Mouse (Mus musculus) megakaryocyte, adult 5-6 weeks (primary cell): ENCODE results near the gene Tmem128. TPM values are rescaled to one million over a fixed set of nuclear protein-coding genes. Genes with fewer than 3 reads are reported as not detected.

Experiments used
- ATAC-seq: 2 replicates; pipeline ENCODE4 v1.8.0; 2016; ENCODE audit warnings: mild to moderate bottlenecking, inconsistent platforms; ENCODE audit not compliant: poor library complexity, severe bottlenecking
- total RNA-seq, 2 experiments: library from RNA; stranded (forward) in 1 of 2; stranded (reverse) in 1 of 2; fragments of 153-499, 151-499 nt in 1 of 2; fragments of 221-1000, 200-1000 nt in 1 of 2; gene quantifications; 2 replicates each; pipeline versions ENCODE4 v1.2.3 to v1.2.4; 2015 to 2017

Tmem128 gene
- total RNA-seq (2015) (95.8 and 96.8 TPM in 2 replicates), total RNA-seq (2017) (32.3 and 34.5 TPM in 2 replicates)

DNA sequence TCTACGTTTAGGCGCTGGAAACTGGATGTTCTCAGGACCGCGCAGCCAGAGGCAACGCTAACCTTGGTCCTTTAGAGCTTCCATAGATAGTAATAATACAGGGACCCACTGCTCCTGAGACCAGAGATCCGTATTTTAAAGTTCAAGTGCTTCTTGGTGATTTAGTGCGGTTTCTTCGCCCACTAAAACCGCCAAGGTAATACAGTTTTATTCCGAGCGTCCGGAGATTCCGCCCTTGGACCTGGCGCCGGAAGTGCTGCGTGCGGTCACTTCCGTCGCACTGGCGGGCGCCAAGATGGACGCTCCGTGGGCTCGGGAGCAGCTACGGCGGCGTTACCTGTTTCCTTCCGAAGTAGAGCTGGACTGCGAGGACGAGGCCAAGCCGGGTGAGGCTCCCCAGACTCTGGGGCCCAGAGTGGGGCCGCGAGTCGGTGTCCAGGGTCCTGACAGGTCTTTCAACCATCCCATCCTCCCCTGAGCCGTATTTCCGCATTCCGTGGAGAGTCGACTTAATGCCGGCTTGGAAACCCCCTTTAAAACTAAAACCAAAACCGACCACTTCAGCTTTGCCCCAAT lies at the start of gene Tmem128:
Tmem128 (plus strand) TSS at position 79 of the 576 bp plus-strand sequence.
- ATAC-seq: peak; percentile 95

DNA sequence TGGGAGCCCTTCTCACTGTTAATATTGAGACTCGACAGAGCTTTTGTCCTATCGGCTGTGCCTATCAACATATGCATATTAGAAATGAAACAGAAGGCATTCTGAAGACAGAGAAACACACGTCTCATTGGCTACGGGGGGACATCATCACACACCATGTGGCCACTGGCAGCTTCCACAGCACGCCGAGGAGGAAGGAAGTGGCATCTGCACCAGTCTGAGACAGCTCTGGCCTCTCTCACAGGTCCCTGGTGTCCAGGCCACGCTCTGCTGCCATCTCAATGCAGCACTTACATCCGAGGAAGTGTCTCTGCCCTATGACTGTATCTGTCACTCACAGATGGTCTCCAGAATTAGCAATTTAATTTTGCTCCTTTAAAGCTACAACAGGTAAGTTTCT lies 48.3 kb upstream of the Tmem128 start:
- ATAC-seq: peak; percentile 30; the same call in 1 of the 2 replicates

DNA sequence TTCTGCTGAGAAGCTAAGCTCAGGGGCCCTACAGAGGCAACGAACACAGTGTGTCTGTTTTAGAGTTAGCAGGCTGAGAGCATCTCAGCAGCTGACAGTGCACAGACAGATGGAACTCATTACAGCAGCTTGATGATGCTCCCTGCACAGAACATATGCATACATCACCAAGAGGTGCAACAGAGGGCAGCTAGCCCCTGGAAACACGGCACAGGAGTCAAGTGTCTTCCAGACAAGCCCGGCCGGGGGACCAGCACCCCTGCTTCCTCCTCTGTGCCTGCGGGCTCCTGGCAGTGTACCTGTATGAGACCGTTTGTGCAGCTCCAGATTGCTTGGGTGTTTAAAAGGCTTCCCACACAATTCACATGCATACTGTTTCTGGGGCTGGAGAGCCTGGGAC lies 47.0 kb upstream of the Tmem128 start:
- ATAC-seq: no peak

DNA sequence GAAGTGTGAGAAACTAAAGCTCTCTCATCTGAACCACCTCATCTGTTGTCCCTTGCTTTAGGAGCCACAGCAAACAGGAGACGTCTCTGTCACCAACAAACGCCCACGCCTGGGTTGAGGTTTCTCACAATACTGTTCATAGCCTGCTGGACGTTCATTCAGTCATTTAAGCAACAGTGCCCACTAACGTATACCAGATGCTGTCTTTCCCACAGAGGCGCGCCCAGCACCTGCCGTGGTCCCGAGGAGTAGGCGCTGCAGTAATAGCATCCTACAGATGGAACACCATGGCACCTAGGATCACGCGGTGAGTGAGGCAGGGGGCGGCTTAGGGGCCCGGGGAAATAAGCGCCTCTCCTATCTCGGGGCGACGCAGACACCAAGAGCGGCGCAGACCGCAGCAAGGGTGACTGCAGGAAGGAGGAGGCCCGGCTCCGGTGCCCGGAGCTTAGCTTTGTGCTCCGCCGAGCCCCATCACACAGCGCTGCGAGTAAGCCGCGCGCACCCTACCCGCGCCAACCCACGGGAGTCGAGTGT lies 40.1 kb upstream of the Tmem128 start:
- ATAC-seq: peak; percentile 34; the same call in 1 of the 2 replicates

DNA sequence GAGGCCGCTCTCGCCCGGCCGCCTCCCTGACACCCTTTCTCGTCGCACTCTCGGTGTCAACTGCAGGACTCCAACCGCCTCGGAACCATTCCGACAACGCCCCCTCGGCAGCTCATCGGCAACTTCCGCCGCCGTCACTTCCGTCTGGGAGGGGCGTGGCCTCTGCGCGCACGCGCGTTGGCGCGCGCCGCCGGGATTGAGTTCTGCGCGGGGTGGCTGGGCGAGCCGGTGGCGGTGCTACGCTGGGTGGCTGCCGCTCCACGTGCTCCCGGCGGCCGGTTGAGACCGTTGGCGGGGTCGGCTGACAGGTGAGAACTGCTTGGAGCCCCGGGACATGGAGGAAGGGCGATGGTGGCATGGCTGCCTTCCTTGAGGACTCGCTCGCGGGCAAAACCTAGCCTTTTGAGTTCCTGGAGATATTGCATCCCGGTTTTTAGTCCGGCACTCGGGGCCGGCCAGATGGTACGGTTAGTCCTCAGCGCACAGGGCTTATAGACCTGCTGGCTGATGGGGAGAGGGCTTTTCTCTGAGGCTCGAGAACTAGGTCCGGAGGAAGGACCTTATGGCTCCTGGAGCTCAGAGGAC lies 39.6 kb upstream of the Tmem128 start, which contains the start of the genes Zbtb49 and Lyar:
Zbtb49 (minus strand) TSS at position 130 of the 585 bp plus-strand sequence.
Lyar (plus strand) TSS at position 143 of the 585 bp plus-strand sequence.
- peak; percentile 93 for ATAC-seq

DNA sequence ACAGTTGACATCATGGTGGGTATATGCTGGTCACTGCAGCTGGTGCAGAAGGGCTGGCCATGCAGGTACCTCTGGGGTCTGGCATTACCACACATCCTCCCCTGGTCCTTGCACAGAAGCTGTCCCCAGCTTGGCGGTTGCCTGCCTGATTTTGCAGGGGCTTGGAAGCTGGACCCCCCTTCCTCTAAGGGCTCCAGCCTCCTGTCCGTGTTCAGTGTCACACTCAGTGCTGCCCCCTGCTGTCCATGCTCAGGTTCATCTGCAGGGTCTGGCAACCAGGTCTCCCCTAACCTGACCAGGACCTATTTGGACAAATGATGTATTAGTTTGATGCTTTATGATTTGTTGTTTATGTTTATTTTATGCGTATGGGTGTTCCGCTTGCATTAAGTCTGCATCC lies 24.6 kb upstream of the Tmem128 start:
- peak; percentile 86 for ATAC-seq

DNA sequence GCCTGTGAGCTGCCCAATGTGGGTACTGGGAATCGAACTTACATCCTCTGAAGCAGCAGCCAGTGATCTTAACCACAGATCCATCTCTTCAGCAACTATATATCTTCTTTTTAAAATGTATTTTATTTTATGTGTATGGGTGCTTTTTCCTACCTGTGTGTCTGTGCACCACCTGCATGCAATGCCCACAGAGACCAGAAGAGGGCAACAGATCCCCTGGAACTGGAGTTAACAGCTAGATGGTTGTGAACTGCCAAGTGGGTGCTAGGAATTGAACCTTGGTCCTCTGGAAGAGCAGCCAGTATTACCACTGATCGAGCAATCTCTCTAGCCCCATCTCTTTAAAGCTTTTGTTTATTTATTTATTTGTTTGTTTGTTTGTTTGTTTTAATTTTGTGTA lies 23.4 kb upstream of the Tmem128 start:
- ATAC-seq: no peak

DNA sequence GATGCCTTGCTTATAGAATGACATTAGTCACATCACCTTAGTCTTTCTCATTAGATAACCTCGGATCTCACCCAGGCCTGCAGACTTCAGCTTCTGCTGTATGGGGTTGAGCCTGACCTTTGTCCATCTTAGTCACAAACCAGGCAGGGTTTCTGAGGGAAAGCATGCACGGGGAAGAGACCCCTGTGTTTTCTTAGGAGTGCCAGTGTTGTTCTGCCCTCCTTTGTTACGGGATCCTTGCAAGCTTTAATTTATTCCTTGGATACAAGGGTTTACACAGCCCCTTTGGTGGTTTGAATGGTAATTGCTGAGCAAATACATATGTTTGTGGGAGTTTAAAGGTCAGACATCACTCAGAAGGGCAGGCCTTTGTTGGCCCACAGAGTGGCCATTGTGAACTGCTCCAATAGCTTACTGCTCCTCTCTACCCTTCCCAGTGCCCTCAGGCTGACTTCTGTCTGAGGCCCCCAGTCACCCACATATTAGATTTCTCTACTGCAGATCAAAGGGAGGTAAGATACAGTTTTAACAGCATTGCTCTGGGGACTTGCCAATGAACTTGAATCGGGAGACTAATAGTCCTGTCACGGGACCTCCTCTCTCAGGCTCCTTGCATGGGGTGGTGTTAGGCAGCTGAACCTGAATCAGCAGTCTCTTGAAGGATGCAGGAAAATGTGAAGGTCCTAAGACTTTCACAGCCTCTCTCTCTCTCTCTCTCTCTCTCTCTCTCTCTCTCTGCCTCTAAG lies 19.1 kb upstream of the Tmem128 start:
- ATAC-seq: no peak

DNA sequence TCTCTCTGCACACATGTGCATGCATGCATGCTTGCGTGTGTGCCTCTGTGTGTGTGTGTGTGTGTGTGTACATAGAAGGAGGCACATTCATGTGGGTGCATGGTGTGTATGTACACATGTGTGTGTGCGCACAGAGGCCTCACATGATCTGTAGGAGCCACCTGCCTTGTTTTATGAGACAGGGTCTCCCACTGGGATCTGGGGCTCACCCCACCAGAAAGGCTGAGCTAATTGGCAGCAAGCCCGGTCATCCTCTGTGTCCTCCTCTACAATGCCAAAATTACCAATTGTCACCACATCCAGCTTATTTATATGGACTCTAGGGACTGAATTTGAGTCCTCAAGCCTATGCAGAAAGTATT lies 18.5 kb upstream of the Tmem128 start:
- no peak for ATAC-seq

DNA sequence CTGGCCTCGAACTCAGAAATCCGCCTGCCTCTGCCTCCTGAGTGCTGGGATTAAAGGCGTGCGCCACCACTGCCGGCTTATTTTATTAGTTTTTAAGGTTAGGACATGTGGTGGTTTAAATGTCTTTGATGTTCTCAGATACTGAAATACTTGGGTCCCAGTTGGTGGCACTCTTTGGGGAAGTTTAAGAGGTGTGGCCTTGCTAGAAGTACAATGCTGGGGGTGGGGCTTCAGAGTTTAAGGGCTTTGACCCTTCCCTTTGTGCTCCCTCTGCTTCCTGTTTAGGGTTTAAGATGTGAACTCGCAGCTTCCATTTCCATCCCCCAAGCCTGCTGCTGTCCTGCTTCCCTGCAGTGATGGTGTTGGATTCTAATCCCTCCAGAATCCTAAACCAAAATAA lies 18.0 kb upstream of the Tmem128 start:
- ATAC-seq: no peak

DNA sequence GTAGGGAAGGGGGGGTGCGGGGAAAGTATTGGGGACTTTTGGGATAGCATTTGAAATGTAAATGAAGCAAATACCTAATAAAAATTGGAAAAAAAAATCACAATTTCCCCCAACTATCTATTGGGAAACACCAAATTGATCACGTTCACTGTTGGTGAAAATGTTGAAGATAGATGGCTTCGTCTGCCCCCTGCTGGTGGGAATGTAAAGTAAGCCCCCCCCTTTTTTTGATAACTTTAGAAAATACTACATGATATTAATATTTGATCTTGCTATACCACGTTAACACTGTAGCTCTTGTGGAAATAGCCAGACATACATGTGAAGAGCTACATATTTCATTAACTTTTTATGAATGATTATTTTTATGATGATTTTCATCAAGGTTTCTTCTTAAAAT lies 4.8 kb upstream of the Tmem128 start:
- no peak for ATAC-seq

DNA sequence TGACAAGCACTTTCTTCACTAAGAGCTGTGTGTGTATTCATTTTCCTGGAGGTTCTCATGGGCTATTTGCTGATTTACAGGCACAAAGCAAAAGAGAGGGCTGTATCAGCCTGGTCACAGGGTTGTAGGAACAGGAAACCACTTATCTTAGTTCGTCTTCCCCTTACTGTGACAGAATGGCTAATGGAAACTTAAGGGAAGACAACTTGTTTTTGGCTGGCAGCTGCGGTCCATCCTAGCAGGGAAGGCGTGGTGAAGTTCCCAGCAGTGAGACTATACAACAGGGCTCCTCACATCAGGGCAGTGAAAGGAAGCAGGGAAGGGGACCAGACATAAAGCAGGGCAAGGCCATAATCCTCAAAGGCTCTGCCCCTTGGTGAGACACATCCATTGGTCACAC lies 4.3 kb upstream of the Tmem128 start:
- ATAC-seq: no peak

DNA sequence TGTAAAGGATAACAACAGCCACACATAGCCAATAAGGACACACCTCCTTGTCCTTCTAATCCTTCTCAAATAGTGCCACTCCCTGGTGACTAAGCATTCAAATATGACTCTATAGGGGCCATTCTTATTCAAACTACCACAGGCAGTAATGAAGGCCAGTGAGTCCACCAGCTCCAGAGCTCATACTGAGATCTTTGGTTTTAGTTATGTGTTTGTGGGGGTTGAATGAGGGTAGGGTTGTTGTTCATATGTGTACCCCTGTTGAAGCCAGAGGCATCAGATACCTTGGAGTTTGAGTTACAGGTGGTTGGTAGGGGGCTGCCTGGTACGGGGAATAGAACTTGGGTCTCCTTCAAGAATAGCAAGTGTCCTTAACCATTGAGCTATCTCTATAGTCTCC lies 3.4 kb upstream of the Tmem128 start:
- no peak for ATAC-seq

DNA sequence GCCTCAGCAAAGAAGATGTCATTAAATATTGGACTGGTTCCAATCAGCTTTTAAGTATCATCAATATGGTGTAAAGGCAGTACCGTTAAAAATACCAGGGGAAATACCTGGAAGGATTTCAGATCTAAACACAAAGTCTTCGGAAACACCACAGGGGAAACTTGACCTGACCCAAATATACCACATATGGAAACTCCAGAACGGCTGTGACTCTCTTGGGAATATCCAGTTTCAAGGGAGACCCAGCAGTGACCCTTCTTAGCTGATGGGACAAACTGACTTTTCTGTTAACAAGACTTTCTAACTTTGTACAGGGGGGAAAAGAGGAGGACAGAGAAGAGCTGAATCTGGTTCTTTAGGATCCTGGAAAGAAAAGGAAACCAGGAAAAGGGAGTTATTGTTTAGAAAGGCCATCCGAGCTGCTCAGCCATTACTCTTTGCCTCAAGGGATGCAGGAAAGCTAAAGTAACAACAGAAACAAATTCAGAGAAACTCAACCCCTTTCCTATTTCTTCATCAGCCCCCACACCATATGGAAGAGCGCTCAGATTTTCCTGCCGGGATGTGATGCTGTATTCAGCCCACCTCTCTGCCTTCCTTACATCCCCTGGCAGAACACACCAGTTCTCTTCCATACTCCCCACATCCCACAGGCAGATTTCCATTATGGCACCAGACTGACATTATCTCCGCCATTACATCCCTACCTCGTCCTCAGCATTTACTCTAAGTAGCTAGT lies 1.8 kb upstream of the Tmem128 start:
- no peak for ATAC-seq

DNA sequence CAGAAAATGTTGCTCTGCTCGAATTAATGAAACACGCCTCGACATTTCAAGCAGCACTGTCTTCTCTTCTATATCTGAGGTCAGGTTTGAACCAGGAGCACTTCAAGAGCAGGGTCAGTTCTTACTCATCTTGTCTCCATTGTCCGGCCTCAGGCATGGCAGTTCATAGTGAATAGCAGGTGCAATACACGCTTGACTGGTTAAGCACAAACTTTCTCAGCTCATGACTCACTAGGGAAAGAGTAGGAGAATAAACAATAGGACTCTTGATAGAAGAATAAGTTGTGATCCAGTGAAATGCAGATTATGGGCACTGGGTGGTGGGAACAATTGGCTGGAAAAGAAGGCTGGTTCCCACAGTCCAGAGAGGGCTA lies 1.2 kb upstream of the Tmem128 start:
- no peak for ATAC-seq

DNA sequence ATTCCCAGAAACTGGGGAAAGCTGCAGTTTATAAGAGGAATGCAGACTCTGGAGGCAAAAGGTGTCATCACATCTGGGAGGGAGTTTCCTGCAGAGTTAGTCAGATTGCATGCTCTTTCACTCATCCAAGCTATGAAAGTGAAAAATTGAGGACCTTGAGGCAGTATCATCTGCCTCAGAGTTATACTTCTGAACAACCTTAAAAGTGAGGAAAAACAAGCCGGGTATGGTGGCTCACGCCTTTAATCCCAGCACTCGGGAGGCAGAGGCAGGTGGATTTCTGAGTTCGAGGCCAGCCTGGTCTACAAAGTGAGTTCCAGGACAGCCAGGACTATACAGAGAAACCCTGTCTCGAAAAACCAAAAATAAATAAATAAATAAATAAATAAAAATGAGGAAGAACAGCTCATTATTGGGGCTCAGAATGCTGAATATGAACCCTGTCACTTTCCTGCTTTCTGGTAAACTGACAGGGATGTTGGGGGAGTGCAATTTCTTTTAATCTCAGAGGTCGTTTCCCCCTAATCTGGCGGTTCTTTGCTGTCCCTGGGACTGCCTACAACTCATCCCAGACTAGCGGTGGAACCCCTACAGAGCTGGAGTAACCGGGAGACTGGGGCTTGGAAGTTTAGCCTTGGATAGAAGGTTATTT lies 404 bp upstream of the Tmem128 start:
- 0 out of 2 replicates have a peak, but pooled peaks have one; percentile 5 for ATAC-seq

DNA sequence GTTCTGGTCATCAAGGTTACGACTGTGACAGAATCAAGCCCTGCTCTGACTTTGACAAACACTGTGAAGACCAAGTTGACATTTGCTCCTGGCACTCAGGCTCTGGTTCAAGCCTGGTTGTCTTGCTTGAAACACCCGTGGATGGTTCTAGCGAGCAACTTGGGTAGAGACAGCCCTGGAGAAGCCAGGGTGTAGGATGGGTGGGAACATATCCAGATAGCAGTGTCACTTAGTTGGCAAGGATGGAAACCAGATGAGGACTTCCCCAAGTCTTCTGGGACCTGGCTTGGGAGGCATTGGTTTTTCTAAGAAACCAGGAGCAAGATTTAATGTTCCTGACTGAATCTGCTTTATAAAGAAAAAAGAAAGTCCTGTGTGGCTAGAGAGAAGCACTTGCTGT lies 11.0 kb downstream of the Tmem128 start:
- no peak for ATAC-seq

DNA sequence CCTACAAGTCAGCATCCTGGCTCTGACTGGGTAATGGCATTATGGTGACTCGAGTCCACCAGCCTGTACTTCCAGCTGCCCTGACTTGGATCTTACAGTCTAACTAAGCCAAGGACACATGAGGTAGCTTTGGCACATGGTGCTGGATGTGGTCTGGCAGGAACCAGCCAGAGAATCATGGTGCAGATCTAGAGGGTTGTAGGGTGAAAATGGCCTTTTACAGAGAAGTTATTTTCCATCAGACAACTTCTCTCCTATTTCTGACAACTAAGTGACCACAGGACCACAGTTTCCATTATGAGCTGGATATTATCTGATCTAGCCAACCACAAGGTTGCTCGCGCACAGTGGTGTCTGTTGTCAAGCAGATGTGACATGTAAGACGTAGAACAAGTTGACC lies 13.8 kb downstream of the Tmem128 start:
- ATAC-seq: peak; percentile 24

DNA sequence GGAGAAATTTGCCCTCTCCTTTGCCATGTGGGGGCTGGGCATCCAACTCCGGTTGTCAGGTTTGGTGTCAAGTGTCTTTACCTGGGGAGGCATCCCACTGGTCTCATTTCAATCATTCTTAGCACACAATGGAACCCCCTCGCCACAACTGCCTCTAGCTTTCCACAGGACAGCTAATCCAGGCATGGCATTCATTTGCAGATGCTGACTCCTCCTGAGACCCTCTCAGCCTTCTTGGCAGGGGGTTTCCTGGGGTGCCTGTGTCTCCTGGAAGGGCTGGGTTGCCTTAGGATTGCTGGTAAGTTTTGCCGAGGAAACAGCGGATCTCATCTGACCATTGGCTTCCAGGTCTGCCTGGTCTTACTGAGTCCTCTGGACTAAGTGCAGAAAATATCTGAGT lies 15.8 kb downstream of the Tmem128 start, which contains the start of gene Otop1:
Otop1 (plus strand) TSS at position 202 of the 400 bp plus-strand sequence.
- ATAC-seq: no peak

DNA sequence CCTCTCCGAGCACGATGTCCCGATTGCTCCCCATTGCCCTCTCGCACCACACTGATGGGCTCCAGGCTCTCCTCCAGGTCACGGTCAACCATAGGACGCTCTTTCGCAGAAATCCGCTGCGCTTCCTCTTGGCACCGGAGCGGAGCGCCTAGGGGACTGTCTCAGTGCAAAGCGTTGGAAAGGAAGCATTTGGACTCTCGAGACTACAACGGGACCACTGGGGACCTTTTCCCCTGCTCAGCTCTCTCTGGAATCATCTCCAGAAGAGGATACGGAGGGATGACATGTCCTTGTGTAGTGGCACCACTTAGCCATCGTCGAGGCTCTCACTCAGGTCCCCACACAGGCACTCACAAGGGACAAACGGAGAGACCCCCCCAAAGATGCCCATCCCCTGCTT lies 16.5 kb downstream of the Tmem128 start:
- ATAC-seq: no peak
